Mouse (Mus musculus) 3134 (cell line): ENCODE measurements at regions not wholly inside any gene's neighbourhood (a gene's known extent, or its start where the extent isn't known, plus 50 kb on each side); places are given as distances from the start of the nearest gene placed in this dataset.

Experiments
- DNase-seq: peaks from one replicate; pipeline ENCODE4 v3.0.0-alpha.2; 2011; ENCODE audit warnings: low spot score; ENCODE audit not compliant: insufficient read length; ENCODE audit errors: extremely low read depth

DNA sequence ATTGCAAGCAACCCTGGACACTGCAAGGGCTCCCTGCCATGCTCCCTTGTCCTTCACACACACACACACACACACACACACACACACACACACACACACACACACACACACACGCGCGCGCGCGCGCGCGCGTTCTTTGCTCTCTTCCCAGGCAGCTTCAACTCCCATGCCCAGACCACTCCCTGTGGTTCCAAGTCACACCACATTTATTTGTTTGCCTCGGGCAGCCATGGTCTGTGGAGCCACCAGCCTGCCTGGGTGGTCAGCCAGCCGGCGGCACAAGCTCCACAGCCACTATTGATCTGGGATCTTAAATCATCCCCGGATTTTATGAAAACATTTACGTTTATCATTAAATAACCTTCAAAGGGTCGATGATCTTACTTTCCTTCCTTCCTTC lies 440.0 kb downstream of the Zfp536 start:
- no peak for DNase-seq

DNA sequence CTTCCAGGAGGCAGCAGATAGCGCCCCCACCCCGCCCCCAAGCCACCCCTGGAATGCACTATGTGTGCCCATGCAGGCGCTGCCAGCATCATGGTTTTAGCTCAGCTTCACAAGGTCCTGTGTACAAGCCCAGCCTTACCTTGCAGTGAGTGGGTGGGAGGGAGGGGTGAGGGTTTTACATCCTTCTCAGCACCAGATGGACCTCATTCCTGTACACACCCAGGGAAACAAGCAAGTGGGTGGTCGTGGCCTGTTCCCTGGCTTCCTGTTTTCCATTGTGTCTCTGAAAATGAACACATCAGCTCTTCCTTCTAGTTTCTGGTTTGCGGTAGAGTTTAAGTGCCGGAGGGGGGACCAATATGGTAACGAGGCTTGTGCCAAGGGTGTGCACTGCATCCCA lies 438.2 kb downstream of the Zfp536 start:
- DNase-seq = no peak

DNA sequence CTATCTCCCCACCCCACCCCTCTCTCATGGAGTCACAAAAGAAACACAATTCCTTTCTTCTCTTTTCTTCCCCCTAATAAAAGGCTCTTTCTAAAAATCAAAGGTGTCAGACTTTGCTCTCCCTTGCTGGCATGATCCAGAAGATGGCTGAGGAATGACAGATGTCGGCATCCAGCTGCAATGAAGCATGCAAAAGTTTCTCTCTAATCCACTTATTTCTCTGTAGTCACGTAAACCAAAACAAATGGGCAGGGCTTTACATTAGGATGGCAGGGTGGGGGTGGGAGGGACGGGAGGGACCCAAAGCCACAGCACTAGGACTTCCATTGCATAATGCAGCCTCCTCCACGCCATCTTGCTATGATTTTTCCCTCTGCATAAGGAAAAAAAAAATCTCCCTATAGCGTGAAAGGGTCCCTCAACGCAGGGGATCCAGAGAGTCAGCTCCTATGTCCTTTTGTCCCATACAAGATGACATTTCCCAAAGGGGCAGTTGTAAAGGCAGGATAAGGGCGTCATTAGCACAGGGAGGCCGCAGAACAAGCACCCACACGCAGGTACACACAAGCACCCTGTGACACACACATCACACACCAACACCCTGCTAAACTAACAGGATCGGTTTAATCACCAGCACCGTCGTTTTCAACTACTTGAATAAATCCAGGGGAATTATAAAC lies 437.1 kb downstream of the Zfp536 start:
- no peak for DNase-seq

DNA sequence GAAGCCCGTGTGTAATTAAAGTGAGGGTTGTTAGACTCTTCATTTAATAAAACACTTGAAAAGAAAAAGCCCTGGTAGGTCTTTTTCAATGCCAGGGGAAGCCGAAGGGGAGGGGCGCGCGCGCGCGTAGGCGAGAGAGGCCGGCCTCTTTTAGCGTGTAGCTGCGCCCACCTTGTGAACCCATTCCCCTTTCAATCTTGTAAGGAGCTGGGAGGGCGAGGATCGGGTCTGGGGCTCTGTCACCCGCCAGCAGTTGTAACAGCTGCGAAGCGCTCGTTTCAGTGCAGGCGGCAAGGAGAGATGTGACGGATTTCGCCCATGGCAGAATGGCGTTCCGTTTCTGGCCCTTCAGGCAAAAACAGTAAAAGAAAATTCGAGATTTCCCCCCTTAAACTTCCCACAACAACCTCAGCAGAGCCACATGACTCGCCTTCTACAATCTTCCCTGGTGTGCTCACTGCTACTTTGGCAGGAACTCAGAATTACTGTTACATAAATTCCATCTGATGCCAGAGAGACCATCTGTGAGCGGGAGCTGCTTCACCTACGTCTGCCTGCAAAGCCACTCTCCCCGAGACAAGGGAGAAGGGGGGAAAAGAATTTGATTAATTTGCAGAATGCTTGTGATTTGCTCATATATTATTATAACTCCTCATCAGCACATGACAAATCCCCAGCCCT lies 436.4 kb downstream of the Zfp536 start:
- no peak for DNase-seq

DNA sequence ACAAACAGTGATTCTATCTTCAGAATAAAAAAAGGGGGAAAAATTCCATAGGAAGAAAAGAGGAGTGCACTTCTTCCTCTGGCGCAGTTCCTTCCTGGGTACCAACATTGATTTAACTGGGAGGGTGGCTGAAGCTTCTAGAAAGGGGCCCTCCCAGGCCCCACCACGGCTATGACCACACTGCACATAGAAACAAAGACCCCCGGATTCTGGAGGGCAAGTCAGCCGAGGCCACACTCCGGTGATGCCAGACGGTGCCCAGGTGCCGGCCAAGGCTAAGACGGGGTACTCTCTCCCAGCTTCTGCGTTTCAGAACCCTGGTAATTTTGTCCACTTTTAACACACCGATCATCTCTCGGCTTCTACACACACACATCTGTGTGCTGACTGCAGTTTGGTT lies 435.8 kb downstream of the Zfp536 start:
- no peak for DNase-seq

DNA sequence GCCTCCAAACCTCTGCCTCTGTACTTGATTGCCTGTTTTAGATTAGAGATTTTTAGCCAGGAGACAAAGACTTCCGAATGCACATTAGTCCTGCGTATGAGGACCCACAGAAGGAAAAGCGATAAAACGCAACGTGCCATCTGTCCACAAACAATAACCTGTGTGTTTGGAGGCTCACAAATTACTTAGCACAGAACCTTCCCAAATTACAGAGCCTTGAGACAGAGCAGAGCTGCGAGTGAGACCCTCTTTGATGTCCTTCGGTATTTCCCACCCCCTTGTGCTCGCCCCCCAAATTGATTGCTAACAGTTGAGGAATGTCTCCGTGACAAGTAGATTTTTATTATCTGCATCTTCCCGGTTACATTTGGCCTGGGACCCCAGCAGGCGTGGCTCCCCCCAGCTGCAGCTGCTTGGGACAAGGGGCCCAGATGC lies 435.4 kb downstream of the Zfp536 start:
- DNase-seq = no peak

DNA sequence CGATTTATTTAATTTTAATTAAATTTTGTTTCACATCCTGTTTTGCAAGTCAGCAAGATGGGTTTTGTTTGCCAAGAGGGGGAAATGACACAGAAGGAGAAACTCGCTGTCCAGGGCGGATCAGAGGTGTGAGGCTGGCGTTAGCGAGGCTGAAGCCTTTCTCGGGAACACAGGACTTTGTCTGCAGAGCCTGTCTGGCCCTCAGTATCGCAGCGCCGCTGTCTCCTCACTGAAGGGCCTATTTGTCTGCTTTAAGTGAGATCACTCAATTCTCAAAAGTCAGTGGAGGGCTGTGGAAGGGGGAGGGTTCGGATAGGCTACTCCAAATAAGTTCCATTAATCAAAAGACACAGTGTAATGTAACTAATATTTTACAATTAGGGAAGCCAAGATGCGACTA lies 430.8 kb downstream of the Zfp536 start:
- no peak for DNase-seq

DNA sequence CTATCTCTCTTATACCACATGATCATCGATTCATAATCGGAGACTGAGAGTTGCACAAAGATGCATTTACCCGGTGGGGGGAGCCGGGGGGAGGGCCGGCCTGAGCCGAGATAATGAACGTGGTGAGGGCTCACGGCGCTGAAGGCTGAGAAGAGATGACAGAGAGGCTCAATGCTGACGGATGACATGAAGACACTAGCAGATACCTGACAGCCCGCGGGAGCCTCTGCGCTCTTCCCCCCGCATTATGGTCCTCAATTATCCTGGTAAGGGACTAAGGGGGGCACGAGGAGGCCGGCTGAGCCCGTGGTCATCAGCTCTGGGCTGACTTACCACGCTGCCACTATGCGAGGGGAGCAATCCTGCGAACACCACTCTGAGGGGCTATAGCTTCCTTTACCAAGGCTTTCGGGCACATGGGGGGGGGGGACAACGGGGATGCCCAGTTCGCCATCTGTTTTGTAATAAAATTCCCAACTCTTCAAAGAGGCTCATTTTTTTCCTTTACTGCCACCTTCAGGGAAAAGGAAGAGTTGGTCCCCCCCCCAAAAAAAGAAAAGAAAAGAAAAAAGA lies 430.3 kb downstream of the Zfp536 start:
- DNase-seq = no peak

DNA sequence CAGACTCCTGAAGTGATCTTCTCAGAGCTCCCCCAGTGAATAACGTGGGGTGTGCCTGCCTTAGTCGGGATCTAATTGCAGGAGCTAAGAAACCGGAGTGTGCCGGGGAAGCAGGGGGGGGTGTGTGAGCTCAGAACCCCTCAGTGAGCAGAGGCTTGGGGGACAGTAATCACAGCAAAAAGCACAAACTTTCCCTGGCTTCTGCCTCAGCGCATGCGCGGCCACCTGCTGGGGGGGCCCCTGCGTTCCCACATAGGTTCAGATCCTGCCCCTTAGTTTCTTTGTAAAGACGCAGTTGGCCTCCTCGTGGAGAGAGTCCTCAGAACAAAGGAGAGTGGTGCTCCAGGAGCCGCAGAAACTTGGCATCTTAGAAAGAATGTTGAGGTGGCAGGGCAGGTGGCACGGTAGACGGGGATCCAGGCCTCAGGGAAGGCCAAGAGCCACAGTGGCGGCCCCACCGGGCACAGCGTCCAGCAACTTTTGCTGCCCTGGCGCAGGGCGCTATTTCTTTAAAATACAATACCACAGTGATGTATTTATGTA lies 429.7 kb downstream of the Zfp536 start:
- DNase-seq = no peak

DNA sequence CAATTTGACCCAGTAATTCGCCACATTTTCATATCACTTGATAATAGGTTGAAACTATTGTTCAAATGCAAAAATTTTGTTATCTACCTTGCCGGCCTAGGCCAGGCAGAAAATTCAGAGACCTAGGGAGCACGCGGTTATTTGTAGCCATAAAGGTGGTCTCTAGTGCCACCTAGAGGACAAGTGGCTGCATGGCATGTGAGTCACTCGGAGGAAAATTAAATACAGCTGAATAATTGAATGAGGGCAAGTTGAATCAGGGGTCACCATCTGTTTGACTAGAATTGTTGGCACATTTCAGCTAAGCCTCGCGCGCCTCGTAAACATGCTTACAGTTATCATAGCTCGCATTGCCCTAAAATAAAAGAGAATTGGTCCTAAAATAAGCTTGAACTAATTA lies 427.4 kb downstream of the Zfp536 start:
- DNase-seq = no peak

DNA sequence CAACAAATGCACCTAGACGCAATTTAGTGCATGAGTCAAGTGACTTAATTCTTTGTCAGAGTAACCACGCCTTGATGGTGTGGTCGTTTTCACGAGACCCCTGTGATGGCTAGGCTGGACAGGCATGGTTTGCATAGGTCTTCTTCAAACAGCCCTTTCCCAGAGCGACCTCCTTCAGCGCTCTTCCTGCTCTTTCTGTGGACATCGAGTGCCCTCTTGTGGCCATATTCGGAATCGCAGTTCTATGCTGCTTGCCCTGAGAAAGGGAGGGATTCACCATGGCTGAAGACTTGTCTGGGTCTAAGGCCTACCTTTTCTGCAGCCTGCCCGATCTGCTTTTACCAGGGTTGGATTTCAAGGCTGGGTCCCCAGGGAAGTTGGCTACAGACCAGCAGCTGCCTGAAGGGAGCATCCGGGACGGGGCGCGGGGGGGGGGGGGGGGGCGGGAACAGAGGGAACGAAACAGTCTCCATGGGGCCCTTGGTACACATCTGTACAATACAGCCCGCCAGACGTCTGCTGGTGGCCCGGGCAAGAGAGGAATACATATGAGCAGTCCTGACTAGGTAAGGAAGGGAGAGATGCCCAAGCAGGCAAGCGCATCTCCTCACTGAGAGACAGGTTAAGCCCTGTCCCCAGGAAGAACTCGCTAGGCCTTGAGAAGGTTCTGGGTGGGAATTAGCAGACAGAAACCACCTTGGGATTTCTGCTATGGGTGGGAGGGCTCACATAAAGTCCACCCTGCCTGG lies 415.6 kb downstream of the Zfp536 start:
- DNase-seq = peak; percentile 31

DNA sequence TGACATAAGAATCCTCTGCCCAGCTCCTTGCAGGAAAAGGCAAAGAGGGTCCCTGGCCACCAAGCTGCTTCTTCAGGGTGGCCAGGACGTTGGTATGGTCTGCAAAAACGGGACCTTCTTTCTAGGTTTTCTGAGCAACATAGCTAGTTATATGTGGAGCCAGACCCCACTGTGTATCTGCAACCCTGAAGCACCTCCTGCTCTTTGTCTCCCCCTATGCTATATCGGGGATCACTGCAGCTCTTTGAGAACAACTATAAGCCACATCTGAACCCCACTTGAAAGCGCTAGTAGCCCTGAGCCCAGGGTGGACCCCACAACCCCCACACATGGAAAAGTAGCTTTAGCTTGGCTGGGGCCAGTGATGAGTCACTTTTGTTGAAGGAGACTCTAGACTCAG lies 414.9 kb downstream of the Zfp536 start:
- no peak for DNase-seq

DNA sequence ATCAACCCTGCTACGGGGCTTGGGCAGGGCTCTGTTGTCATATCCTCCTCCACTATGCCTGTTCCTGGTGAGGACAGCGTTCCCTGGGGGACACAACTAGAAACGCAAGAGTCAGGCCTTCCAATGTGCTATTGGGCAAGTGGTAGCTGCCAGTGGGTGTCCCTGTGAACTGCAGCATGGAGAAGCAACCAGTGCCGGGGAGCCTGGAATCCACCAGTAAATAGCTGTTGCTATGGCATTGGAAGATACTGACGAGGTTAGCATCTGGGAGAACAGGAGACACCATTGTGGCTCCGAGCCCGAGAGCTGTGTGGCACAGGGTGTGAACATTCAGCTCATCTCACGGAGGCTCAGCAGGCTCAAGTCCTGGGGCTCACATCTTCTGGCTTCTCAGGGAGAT lies 414.0 kb downstream of the Zfp536 start:
- DNase-seq = no peak

DNA sequence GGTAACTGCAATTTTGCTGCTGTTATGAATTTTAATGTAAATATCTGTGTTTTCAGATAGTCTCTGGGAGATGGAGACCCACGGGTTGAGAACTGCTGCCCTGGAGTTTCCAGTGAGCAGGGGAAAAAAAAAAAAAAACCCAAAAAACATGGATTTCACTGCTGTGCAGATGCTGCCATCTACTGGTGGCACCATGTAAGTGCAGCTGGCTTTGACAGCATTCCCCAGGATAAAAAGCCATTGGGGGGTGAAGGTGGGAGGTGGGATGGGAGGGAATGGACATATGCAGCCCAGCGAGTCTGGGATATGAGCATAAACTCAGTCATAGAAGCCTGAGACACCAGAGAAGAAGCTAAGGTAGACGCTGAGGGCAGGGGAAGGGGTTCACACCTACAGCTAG lies 413.3 kb downstream of the Zfp536 start:
- DNase-seq = no peak

DNA sequence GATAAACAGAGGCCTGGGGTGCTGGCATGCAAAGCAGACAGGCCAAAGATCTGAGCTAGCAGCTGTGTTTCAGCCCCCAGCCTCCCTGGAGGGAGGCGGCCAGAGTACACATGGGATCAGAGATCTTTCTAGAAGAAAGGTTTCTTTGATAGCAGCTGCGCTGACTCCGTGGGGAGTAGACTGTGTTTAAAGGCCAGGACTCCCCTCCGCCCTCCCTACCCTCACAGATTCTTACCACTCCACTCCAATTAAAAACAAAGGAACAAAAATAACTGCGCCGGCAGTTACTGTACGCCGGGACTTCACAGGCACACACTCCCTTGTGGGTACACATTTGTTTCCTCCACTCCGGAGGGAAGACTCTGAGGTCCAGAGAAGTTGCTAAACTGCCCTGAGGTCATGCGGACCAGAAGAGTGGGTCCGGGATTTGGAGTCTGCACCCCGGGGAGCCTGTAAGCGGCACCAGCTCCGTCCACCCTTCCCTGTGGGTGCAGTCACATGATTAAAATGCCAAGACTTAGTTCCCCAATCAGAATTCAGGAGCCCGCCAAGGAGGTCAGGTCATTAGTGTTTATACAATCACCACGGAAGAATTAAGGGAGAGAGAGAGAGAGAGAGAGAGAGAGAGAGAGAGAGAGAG lies 411.5 kb downstream of the Zfp536 start:
- peak; percentile 24 for DNase-seq

DNA sequence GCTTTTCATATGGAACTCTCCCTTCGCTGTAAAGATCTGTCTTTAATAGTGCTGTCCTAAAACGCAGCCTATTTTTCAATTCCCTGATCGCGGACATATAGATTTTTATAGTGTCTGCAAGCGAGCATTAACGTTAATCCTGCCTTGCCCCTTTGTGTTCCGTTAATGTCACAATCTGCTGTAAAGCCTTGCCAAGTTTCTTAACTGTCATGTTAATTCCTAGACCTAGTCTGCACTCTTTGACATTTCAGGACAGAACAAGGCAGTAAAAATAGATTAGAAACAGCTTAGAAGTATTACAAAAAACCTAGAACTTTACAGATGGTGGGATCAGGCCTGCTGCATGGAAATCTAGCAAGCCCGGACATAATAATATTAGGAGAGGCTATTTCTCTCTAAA lies 410.6 kb downstream of the Zfp536 start:
- DNase-seq = no peak

DNA sequence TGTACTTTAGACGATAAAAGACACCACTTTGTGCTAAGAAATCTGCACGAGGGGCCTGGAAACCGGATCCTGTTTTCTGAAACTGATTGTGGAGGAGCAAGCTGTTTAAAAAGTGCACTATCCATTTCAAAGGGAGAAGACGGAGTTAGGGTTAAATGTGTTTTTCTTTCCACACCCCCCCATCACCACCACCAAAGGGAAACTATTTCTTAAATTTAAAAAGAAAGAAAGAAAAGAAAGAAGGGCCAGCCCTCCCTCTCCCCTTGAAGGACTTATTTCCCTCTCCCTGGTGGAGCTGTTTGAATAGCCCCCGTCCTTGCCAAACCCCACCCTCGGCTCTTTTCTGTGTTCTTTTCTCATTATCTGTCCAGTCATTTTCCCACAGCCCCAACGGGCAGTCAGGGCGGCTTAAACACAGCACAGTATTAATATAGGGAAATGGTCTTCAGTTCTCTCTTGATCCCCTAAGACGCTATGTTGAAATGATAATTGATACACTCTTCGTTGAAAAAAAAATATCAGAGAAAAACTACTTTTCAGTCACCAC lies 409.7 kb downstream of the Zfp536 start:
- DNase-seq = no peak

DNA sequence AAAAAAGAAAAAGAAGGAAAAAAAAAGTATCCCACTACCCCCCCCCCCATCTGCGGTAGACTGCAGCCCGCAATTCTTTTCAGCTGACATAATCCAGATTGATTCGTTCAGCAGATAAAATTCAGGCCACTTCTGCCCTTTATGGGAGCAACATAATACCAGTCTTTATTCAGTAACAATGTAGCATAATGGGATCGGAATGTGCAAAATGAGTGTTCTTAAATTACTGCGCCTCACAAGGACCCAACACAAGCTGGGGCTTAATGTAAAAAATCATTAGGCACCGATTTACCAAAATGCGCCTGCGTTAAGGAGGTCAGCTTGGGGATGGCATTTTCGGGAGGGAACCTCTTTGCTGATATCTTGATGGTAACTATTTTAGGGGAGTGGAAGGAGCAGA lies 409.2 kb downstream of the Zfp536 start:
- DNase-seq = peak; percentile 36

DNA sequence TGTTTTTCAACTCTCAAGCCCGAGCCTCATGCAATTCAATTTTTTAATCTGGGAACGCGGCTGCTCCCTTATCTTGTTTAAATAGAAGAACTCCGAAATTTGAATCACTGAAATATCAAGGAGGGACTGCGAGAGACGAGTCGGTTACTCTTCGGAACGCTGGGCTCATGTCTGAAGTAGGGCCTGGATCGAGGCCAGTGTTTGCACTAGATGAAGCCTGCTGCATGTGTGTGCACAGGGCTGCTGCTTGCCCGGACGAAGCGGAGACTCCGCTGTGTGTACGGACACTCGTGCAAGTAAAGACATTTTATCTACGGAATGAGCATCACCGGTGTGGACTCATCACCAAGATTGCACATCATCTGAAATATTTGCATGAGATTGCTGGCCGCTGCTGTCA lies 407.4 kb downstream of the Zfp536 start:
- no peak for DNase-seq

DNA sequence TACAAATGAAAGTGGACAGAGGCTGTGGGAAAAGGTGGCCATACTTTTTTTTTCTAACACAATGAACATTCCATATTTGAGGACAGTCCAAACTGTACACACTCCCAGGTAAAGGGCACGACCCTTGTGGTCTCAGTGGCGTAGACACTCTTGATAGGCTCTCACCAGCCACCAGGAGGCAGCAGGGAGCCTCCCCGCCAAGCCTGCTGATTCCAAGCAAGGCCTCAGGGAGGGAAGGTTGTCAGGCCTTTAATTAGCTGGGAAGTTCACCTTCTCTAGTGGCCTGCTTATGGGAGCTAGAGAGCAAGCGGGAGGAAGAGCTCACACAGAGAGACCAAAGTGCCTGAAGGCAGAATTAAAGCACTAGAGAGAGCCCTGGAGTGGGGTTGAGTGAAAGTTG lies 403.7 kb downstream of the Zfp536 start:
- no peak for DNase-seq

DNA sequence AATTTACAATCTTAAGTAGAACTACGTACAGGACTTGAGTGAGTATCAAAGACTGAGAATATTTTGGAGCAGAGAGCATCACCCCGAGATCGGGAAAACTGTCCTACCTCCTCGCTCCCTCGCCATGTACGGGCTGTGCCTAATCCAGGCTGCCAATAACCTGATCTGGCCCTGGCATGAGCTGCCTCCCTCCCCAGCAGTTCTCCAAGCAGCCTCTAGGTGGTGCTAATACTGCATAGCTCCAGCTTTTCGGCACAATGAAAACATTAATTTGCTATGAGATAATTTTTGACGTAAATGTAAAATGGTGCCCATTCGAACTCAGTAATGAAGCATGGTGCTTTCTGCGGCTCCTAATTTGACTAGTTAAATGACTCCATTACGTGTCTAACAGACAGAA lies 399.6 kb downstream of the Zfp536 start:
- peak; percentile 32 for DNase-seq
